Mouse (Mus musculus) lung, embryonic 15.5 days (tissue): Measurements from ENCODE around the gene Pheta1. TPM values are rescaled to one million over a fixed set of nuclear protein-coding genes. Genes with fewer than 3 reads are reported as not detected.

Experiments used
- ATAC-seq: fragments of 200-750 bp; cut with Nextera tagmentation; 2 replicates; pipeline ENCODE4 v1.8.0; 2017; ENCODE audit warnings: moderate number of reproducible peaks, borderline replicate concordance; ENCODE audit not compliant: low FRiP score, low TSS enrichment; ENCODE audit errors: extremely low read depth
- H3K27ac ChIP-seq: fragments of 300-500 bp; sonication (generic); 2 replicates; pipeline ENCODE4 v1.5.1; 2015; ENCODE audit warnings: moderate library complexity, mild to moderate bottlenecking, inconsistent platforms
- H3K27me3 ChIP-seq: fragments of 300-500 bp; sonication (generic); 2 replicates; pipeline ENCODE4 v1.6.1; 2015; ENCODE audit warnings: inconsistent platforms
- H3K36me3 ChIP-seq: fragments of 300-500 bp; sonication (generic); 2 replicates; pipeline ENCODE4 v1.6.1; 2015; ENCODE audit warnings: inconsistent platforms
- H3K4me1 ChIP-seq: fragments of 300-500 bp; sonication (generic); 2 replicates; pipeline ENCODE4 v1.6.1; 2015; ENCODE audit warnings: inconsistent platforms
- H3K4me2 ChIP-seq: fragments of 300-500 bp; sonication (generic); 2 replicates; pipeline ENCODE4 v1.6.1; 2015; ENCODE audit warnings: inconsistent platforms, mild to moderate bottlenecking, moderate library complexity
- H3K4me3 ChIP-seq: fragments of 300-500 bp; sonication (generic); 2 replicates; pipeline ENCODE4 v1.5.1; 2015; ENCODE audit warnings: mild to moderate bottlenecking, inconsistent platforms
- H3K9ac ChIP-seq: fragments of 300-500 bp; sonication (generic); 2 replicates; pipeline ENCODE4 v1.6.1; 2015; ENCODE audit warnings: inconsistent platforms
- H3K9me3 ChIP-seq: fragments of 300-500 bp; sonication (generic); 2 replicates; pipeline ENCODE4 v1.6.1; 2016; ENCODE audit warnings: inconsistent platforms
- WGBS: fragments of 180-500 bp; shearing (Covaris S2); methylation state at CpG from one replicate; pipeline ENCODE4 v1.1.7; 2015; 5-methylcytosine and 5-hydroxymethylcytosine counted together
- polyA plus RNA-seq: library from polyadenylated mRNA; unstranded; fragments of >200 nt; fragmentation: Nextera tagmentation; extraction: Ambion mirVana; gene quantifications from 2 replicates; pipeline ENCODE4 v1.2.1, GENCODE M21; 2015

The Pheta1 gene
- polyA plus RNA-seq, 1 experiment from 2014 or later: 27.5 TPM

GRCm38 (mm10) chr5:121817551-121817950 lies 31.2 kb upstream of the Pheta1 start:
- 0 out of 2 replicates have a peak, but pooled peaks cover 3% of the 10 kb centered on the region for H3K4me1 ChIP-seq
- no peak for ATAC-seq
- H3K9ac ChIP-seq: no peak overlapping the region
- H3K36me3 ChIP-seq: peaks cover 86% of the 10 kb centered on the region
- H3K4me2 ChIP-seq: no peak overlapping the region
- no peaks in the 10 kb centered on the region for H3K27me3 ChIP-seq
- H3K4me3 ChIP-seq: no peak overlapping the region
- no peak overlapping the region for H3K27ac ChIP-seq
- WGBS: 78% methylated on average over 9 of the region's 9 CpGs
- H3K9me3 ChIP-seq: no peaks in the 10 kb centered on the region

- no peak overlapping the region for H3K4me3 ChIP-seq
- WGBS: 92% methylated on average over 7 of the region's 7 CpGs
- ATAC-seq: no peak
- no peak overlapping the region for H3K27ac ChIP-seq
- no peaks in the 10 kb centered on the region for H3K9me3 ChIP-seq
- H3K4me1 ChIP-seq: 0 out of 2 replicates have a peak, but pooled peaks cover 3% of the 10 kb centered on the region
- H3K4me2 ChIP-seq: no peak overlapping the region
- no peak overlapping the region for H3K9ac ChIP-seq
- H3K36me3 ChIP-seq: peaks cover 83% of the 10 kb centered on the region
- no peaks in the 10 kb centered on the region for H3K27me3 ChIP-seq
These were observed 30.4 kb upstream of the Pheta1 start for GRCm38 (mm10) chr5:121818401-121818800.

GRCm38 (mm10) chr5:121818862-121819261 lies 29.9 kb upstream of the Pheta1 start:
- no peak overlapping the region for H3K27ac ChIP-seq
- WGBS: 87% methylated on average over 4 of the region's 4 CpGs
- no peak for ATAC-seq
- H3K4me1 ChIP-seq: 0 out of 2 replicates have a peak, but pooled peaks cover 3% of the 10 kb centered on the region
- H3K4me3 ChIP-seq: no peak overlapping the region
- no peaks in the 10 kb centered on the region for H3K9me3 ChIP-seq
- H3K4me2 ChIP-seq: no peak overlapping the region
- H3K27me3 ChIP-seq: no peaks in the 10 kb centered on the region
- peaks cover 78% of the 10 kb centered on the region for H3K36me3 ChIP-seq
- no peak overlapping the region for H3K9ac ChIP-seq

GRCm38 (mm10) chr5:121819559-121819958 lies 29.2 kb upstream of the Pheta1 start:
- no peak overlapping the region for H3K9ac ChIP-seq
- H3K36me3 ChIP-seq: peaks cover 71% of the 10 kb centered on the region
- no peaks in the 10 kb centered on the region for H3K27me3 ChIP-seq
- no peak overlapping the region for H3K4me3 ChIP-seq
- peaks cover 3% of the 10 kb centered on the region; the same call in 1 of the 2 replicates for H3K4me1 ChIP-seq
- 84% methylated on average over 5 of the region's 5 CpGs for WGBS
- H3K27ac ChIP-seq: no peak overlapping the region
- no peak overlapping the region for H3K4me2 ChIP-seq
- H3K9me3 ChIP-seq: no peaks in the 10 kb centered on the region
- no peak for ATAC-seq

GRCm38 (mm10) chr5:121820161-121820560 lies 28.6 kb upstream of the Pheta1 start:
- no peak overlapping the region for H3K27ac ChIP-seq
- no peaks in the 10 kb centered on the region for H3K9me3 ChIP-seq
- peaks cover 73% of the 10 kb centered on the region for H3K36me3 ChIP-seq
- 61% methylated on average over 2 of the region's 2 CpGs for WGBS
- H3K27me3 ChIP-seq: no peaks in the 10 kb centered on the region
- H3K4me3 ChIP-seq: no peak overlapping the region
- peaks cover 4% of the 10 kb centered on the region; the same call in 1 of the 2 replicates for H3K4me1 ChIP-seq
- no peak overlapping the region for H3K9ac ChIP-seq
- ATAC-seq: no peak
- no peak overlapping the region for H3K4me2 ChIP-seq

GRCm38 (mm10) chr5:121820657-121821056 lies 28.1 kb upstream of the Pheta1 start:
- H3K27me3 ChIP-seq: no peaks in the 10 kb centered on the region
- H3K9me3 ChIP-seq: no peaks in the 10 kb centered on the region
- peaks cover 7% of the 10 kb centered on the region; the same call in 1 of the 2 replicates for H3K4me1 ChIP-seq
- H3K27ac ChIP-seq: no peak overlapping the region
- no peak for ATAC-seq
- no peak overlapping the region for H3K4me2 ChIP-seq
- WGBS: 81% methylated on average over 3 of the region's 3 CpGs
- peaks cover 71% of the 10 kb centered on the region for H3K36me3 ChIP-seq
- H3K4me3 ChIP-seq: no peak overlapping the region
- H3K9ac ChIP-seq: no peak overlapping the region

- WGBS: 77% methylated on average over 5 of the region's 5 CpGs
- Histone ChIP-seq H3K9me3 (no peaks in the 10 kb centered on the region), H3K36me3 (peaks cover 67% of the 10 kb centered on the region), H3K9ac (no peak overlapping the region), H3K27me3 (no peaks in the 10 kb centered on the region), H3K27ac (no peak overlapping the region), H3K4me1 (peaks cover 7% of the 10 kb centered on the region; the same call in 1 of the 2 replicates), H3K4me3 (no peak overlapping the region), H3K4me2 (no peak overlapping the region)
- ATAC-seq: no peak
These were observed 27.7 kb upstream of the Pheta1 start for GRCm38 (mm10) chr5:121821116-121821515.

GRCm38 (mm10) chr5:121821552-121821951 lies 27.2 kb upstream of the Pheta1 start:
- Histone ChIP-seq H3K4me1 (peaks cover 7% of the 10 kb centered on the region; the same call in 1 of the 2 replicates), H3K4me3 (no peak overlapping the region), H3K4me2 (no peak overlapping the region), H3K27ac (no peak overlapping the region), H3K36me3 (peaks cover 65% of the 10 kb centered on the region), H3K9ac (no peak overlapping the region), H3K9me3 (no peaks in the 10 kb centered on the region), H3K27me3 (no peaks in the 10 kb centered on the region)
- 70% methylated on average over 5 of the region's 5 CpGs for WGBS
- no peak for ATAC-seq

GRCm38 (mm10) chr5:121822786-121823505 lies 25.8 kb upstream of the Pheta1 start:
- peaks cover 63% of the 10 kb centered on the region for H3K36me3 ChIP-seq
- ATAC-seq: no peak
- H3K4me1 ChIP-seq: peaks cover 7% of the 10 kb centered on the region; the same call in 1 of the 2 replicates

GRCm38 (mm10) chr5:121823668-121824067 lies 25.1 kb upstream of the Pheta1 start:
- 92% methylated on average over 1 of the region's 1 CpGs for WGBS
- Histone ChIP-seq H3K27ac (peak overlapping the region; percentile 62; the same call in 1 of the 2 replicates), H3K4me1 (peaks cover 13% of the 10 kb centered on the region), H3K4me3 (no peak overlapping the region), H3K9me3 (no peaks in the 10 kb centered on the region), H3K9ac (no peak overlapping the region), H3K4me2 (no peak overlapping the region), H3K36me3 (peaks cover 63% of the 10 kb centered on the region), H3K27me3 (peaks cover 9% of the 10 kb centered on the region; the same call in 1 of the 2 replicates)
- 0 out of 2 replicates have a peak, but pooled peaks have one; percentile 2 for ATAC-seq

More at GRCm38 (mm10) chr5:121822786-121823505, 25.8 kb upstream of the Pheta1 start:
- no peak overlapping the region for H3K9ac ChIP-seq
- no peak overlapping the region for H3K27ac ChIP-seq
- 70% methylated on average over 7 of the region's 7 CpGs for whole genome bisulfite sequencing
- H3K27me3 ChIP-seq: peaks cover 3% of the 10 kb centered on the region; the same call in 1 of the 2 replicates
- H3K4me2 ChIP-seq: no peak overlapping the region
- H3K4me3 ChIP-seq: no peak overlapping the region
- no peaks in the 10 kb centered on the region for H3K9me3 ChIP-seq

- peaks cover 18% of the 10 kb centered on the region for H3K4me1 ChIP-seq
- no peaks in the 10 kb centered on the region for H3K9me3 ChIP-seq
- H3K27me3 ChIP-seq: peaks cover 12% of the 10 kb centered on the region; the same call in 1 of the 2 replicates
- WGBS: 58% methylated on average over 4 of the region's 4 CpGs
- H3K4me3 ChIP-seq: no peak overlapping the region
- H3K9ac ChIP-seq: no peak overlapping the region
- ATAC-seq: peak; percentile 52
- peak overlapping the region; percentile 62; the same call in 1 of the 2 replicates for H3K27ac ChIP-seq
- H3K36me3 ChIP-seq: peaks cover 58% of the 10 kb centered on the region
- H3K4me2 ChIP-seq: no peak overlapping the region
These were observed 24.7 kb upstream of the Pheta1 start for GRCm38 (mm10) chr5:121824121-121824520.

- Histone ChIP-seq H3K4me3 (no peak overlapping the region), H3K36me3 (peaks cover 45% of the 10 kb centered on the region), H3K27ac (no peak overlapping the region), H3K4me2 (no peak overlapping the region), H3K27me3 (peaks cover 16% of the 10 kb centered on the region; the same call in 1 of the 2 replicates), H3K4me1 (peaks cover 20% of the 10 kb centered on the region), H3K9me3 (no peaks in the 10 kb centered on the region), H3K9ac (no peak overlapping the region)
- ATAC-seq: no peak
- WGBS: 85% methylated on average over 3 of the region's 3 CpGs
These were observed 23.2 kb upstream of the Pheta1 start for GRCm38 (mm10) chr5:121825606-121826005.
